Mouse (Mus musculus): ENCODE data around the gene Foxn1. TPM values are rescaled to one million over a fixed set of nuclear protein-coding genes. Genes with fewer than 3 reads are reported as not detected.

Gene Foxn1
- polyA plus RNA-seq, 1 experiment: 0.06 TPM

DNA sequence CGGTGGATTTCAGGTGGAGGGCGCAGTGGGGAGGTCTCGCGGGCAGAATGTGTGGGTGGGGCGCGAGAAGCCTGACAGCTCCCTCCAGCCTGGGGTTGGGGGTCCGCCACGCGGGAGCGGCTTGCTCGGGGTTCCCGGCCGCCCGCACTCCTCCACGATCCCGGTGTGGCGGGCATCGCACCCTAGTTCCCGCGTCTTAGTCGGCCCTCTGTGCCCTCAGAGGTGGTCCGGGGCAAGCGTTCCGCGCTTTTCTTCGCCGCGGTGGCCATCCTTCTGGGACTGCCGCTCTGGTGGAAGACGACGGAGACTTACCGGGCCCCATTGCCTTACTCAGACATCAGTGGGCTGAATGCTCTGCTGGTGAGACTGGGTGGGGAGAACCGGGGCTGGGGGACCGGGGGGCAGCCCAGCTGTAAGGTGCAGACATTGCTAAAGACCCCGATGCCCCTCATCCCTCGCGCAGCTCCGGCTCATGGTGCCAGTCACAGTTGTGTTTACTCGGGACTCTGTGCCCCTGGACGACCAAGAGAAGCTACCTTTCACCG, 57.8 kb downstream of the Foxn1 start:
- peaks cover under 1% of the 10 kb centered on the region; the same call in 1 of the 2 replicates for H3K4me1 ChIP-seq (ENCODE audit: control insufficient read depth, insufficient read depth, insufficient read length, low read length)
- no peak overlapping the region for H3K27ac ChIP-seq (ENCODE audit: insufficient read depth, low read depth, low read length)
- TF ChIP-seq CTCF (IDR thresholded peaks at IDR 0.05; ENCODE audit: extremely low read depth, insufficient read length, insufficient replicate concordance, low read depth, low read length) (no peak), POLR2A (IDR thresholded peaks at IDR 0.05; ENCODE audit: low read depth, low read length) (no peak)
- no peaks in the 10 kb centered on the region for H3K27me3 ChIP-seq (ENCODE audit: control insufficient read depth, insufficient read depth, low read length)
- WGBS: 1% methylated on average over 41 of the region's 41 CpGs
- peaks cover 4% of the 10 kb centered on the region for H3K36me3 ChIP-seq (ENCODE audit: control insufficient read depth, insufficient read depth, low read length)
- peak overlapping the region; percentile 84 for H3K4me3 ChIP-seq (ENCODE audit: low read depth, low read length)

DNA sequence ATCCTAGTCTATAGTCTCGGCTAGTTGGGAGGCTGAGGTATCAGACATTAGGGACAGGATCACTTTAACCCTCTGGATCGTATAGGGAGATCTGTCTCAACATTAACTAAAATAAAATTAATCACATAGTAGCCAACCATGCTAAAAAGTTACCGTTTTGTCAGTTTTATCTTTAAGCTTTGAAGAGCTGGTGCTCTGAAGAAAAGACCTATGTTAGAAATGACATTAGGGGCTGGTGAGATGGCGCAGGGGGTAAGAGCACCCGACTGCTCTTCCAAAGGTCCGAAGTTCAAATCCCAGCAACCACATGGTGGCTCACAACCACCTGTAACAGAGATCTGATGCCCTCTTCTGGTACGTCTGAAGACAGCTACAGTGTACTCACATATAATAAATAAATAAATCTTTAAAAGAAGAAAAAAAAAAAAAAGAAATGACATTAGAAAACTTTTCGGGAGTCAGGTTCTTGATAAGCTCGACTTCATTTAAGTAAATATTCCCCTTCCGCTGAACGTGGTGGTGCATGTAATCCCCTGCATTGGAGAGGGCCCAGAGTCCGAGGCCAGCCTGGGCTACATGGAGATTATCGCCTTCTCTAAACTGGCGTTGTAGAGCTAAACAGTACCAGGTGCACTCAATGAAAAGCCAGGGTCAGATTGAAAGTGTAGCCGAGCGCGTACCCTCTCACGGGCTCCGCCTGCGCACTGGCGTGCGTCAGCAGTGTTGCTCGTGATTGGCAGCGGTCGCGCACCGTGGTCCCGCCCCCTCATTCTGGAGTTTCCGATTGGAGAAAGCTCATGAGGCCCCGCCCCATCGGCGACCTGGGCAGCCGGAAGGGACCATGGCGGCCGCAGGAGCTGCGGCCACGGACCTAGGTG, 58.5 kb downstream of the Foxn1 start, which contains the start of gene Pigs:
Pigs (plus strand) TSS at position 782 of the 878 bp plus-strand sequence.
- 7% methylated on average over 37 of the region's 37 CpGs for WGBS
- TF ChIP-seq CTCF (IDR thresholded peaks at IDR 0.05; ENCODE audit: extremely low read depth, insufficient read length, insufficient replicate concordance, low read depth, low read length) (peak; percentile 28; the same call in 1 of the 2 replicates), POLR2A (IDR thresholded peaks at IDR 0.05; ENCODE audit: low read depth, low read length) (peak; percentile 74; the same call in 1 of the 2 replicates)
- H3K36me3 ChIP-seq (ENCODE audit: control insufficient read depth, insufficient read depth, low read length): no peaks in the 10 kb centered on the region
- H3K4me1 ChIP-seq (ENCODE audit: control insufficient read depth, insufficient read depth, insufficient read length, low read length): peaks cover 3% of the 10 kb centered on the region; the same call in 1 of the 2 replicates
- H3K27ac ChIP-seq (ENCODE audit: insufficient read depth, low read depth, low read length): peak within 1 kb of the TSS; percentile 67
- H3K27me3 ChIP-seq (ENCODE audit: control insufficient read depth, insufficient read depth, low read length): no peaks in the 10 kb centered on the region
- peak within 1 kb of the TSS; percentile 84 for H3K4me3 ChIP-seq (ENCODE audit: low read depth, low read length)

DNA sequence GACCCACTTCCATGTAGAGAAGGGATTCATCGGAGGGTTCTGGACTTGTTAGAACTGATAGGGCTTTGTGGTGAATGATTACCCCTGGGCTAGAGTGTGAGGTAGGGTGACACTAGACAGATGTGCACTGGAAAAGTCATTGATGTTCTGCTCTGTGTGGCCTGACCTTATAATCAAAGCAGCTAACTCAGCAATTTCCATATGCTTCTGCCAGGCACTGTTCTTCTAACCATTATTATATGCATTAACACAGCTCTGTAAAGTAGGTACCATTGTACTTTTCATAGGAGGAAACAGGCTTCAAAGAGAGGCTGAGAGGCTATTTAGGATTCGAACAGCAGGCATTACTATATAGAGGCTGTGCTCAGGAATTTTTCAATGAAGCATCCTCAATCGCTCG, 59.1 kb downstream of the Foxn1 start:
- Histone ChIP-seq H3K4me1 (ENCODE audit: control insufficient read depth, insufficient read depth, insufficient read length, low read length) (peaks cover 6% of the 10 kb centered on the region; the same call in 1 of the 2 replicates), H3K36me3 (ENCODE audit: control insufficient read depth, insufficient read depth, low read length) (no peaks in the 10 kb centered on the region), H3K4me3 (ENCODE audit: low read depth, low read length) (no peak overlapping the region), H3K27me3 (ENCODE audit: control insufficient read depth, insufficient read depth, low read length) (no peaks in the 10 kb centered on the region), H3K27ac (ENCODE audit: insufficient read depth, low read depth, low read length) (no peak overlapping the region)
- TF ChIP-seq POLR2A (IDR thresholded peaks at IDR 0.05; ENCODE audit: low read depth, low read length): no peak
- TF ChIP-seq CTCF (IDR thresholded peaks at IDR 0.05; ENCODE audit: extremely low read depth, insufficient read length, insufficient replicate concordance, low read depth, low read length): no peak
- 94% methylated on average over 4 of the region's 4 CpGs for WGBS

DNA sequence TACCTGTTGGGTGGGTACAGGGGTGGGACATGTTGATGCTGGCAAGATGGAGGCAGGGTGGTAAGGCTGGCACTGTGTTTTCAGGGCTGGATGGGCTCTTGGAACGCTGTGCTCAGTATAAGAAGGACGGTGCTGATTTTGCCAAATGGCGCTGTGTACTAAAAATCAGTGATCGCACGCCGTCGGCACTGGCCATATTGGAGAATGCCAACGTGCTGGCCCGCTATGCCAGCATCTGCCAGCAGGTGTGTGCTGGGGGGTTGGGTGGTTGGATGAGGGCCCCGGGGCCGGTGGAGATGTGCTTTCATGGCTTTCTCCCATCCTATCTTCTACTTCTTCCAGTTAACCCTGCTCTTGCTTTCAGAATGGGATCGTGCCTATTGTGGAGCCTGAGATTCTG, 61.4 kb downstream of the Foxn1 start:
- Histone ChIP-seq H3K27ac (ENCODE audit: insufficient read depth, low read depth, low read length) (no peak overlapping the region), H3K4me1 (ENCODE audit: control insufficient read depth, insufficient read depth, insufficient read length, low read length) (peaks cover 6% of the 10 kb centered on the region; the same call in 1 of the 2 replicates), H3K27me3 (ENCODE audit: control insufficient read depth, insufficient read depth, low read length) (no peaks in the 10 kb centered on the region), H3K36me3 (ENCODE audit: control insufficient read depth, insufficient read depth, low read length) (peaks cover 4% of the 10 kb centered on the region), H3K4me3 (ENCODE audit: low read depth, low read length) (no peak overlapping the region)
- 92% methylated on average over 12 of the region's 12 CpGs for WGBS
- TF ChIP-seq POLR2A (IDR thresholded peaks at IDR 0.05; ENCODE audit: low read depth, low read length) (no peak), CTCF (IDR thresholded peaks at IDR 0.05; ENCODE audit: extremely low read depth, insufficient read length, insufficient replicate concordance, low read depth, low read length) (no peak)

DNA sequence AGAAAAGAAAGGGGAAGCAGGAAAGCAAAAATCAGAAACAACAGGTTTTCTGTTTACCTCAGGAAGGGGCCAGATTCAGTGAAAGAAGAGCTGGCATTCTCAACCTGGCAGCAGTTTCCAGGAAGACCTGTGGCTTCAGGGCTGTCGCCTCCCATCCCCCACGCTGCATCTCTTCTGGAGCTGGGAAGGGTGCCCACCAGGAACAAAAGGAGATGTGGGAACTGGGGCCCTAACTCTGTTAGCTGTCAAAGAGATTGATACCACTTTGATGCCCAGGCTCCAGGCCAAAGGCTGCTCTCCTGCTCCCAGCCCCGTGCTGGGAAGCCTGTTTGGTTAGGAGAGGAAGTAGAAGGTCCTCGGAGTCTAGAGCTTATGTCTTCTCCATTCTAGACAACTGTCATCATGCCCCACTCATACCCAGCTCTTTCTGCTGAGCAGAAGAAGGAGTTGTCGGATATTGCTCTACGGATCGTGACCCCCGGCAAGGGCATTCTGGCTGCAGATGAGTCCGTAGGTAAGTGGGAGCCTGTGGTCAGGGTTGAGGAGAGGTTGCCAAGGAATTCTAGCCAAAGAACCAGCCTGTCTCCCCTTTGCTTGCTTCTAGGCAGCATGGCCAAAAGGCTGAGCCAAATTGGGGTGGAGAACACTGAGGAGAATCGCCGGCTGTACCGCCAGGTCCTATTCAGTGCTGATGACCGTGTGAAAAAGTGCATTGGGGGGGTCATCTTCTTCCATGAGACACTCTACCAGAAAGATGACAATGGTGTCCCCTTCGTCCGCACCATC, 62.2 kb downstream of the Foxn1 start:
- WGBS: 86% methylated on average over 15 of the region's 15 CpGs
- no peak overlapping the region for H3K27ac ChIP-seq (ENCODE audit: insufficient read depth, low read depth, low read length)
- no peak for TF ChIP-seq POLR2A (IDR thresholded peaks at IDR 0.05; ENCODE audit: low read depth, low read length)
- no peak for TF ChIP-seq CTCF (IDR thresholded peaks at IDR 0.05; ENCODE audit: extremely low read depth, insufficient read length, insufficient replicate concordance, low read depth, low read length)
- H3K4me3 ChIP-seq (ENCODE audit: low read depth, low read length): no peak overlapping the region
- H3K4me1 ChIP-seq (ENCODE audit: control insufficient read depth, insufficient read depth, insufficient read length, low read length): peaks cover 6% of the 10 kb centered on the region; the same call in 1 of the 2 replicates
- peaks cover 6% of the 10 kb centered on the region for H3K36me3 ChIP-seq (ENCODE audit: control insufficient read depth, insufficient read depth, low read length)
- no peaks in the 10 kb centered on the region for H3K27me3 ChIP-seq (ENCODE audit: control insufficient read depth, insufficient read depth, low read length)

DNA sequence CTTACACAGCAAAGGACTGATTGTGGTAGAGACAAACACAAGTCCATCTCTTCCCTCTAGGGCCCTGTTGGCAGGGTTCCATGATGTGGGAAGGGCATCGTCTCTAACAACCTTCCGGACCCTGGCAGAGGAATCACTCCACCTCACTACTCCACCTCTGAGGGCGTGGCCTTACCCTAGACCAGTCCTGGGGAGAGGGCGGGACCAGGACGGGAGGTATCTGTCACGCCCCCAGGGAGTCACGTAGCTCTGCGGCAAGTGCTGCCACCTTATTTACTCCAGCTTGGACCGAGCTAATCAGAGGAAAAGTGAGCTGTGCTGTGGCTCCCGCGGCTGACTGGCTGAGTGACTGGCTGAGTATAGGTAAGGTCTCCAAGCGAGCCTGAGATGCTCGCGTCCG, 63.5 kb downstream of the Foxn1 start, which contains the start of gene Aldoc:
Aldoc (plus strand) TSS at position 109 of the 400 bp plus-strand sequence.
- peak within 1 kb of the TSS; percentile 19; the same call in 1 of the 2 replicates for H3K27ac ChIP-seq (ENCODE audit: insufficient read depth, low read depth, low read length)
- peak within 1 kb of the TSS; percentile 50 for H3K4me3 ChIP-seq (ENCODE audit: low read depth, low read length)
- no peaks in the 10 kb centered on the region for H3K27me3 ChIP-seq (ENCODE audit: control insufficient read depth, insufficient read depth, low read length)
- peaks cover 6% of the 10 kb centered on the region; the same call in 1 of the 2 replicates for H3K4me1 ChIP-seq (ENCODE audit: control insufficient read depth, insufficient read depth, insufficient read length, low read length)
- 4% methylated on average over 15 of the region's 15 CpGs for WGBS
- H3K36me3 ChIP-seq (ENCODE audit: control insufficient read depth, insufficient read depth, low read length): peaks cover 6% of the 10 kb centered on the region
- TF ChIP-seq POLR2A (IDR thresholded peaks at IDR 0.05; ENCODE audit: low read depth, low read length): peak; percentile 79
- TF ChIP-seq CTCF (IDR thresholded peaks at IDR 0.05; ENCODE audit: extremely low read depth, insufficient read length, insufficient replicate concordance, low read depth, low read length): no peak
